Mouse (Mus musculus) lung, embryonic 15.5 days (tissue): ENCODE measurements at regions not wholly inside any gene's neighbourhood (a gene's known extent, or its start where the extent isn't known, plus 50 kb on each side); places are given as distances from the start of the nearest gene placed in this dataset.

Experiments used
- ATAC-seq: fragments of 200-750 bp; cut with Nextera tagmentation; 2 replicates; pipeline ENCODE4 v1.8.0; 2017; ENCODE audit warnings: moderate number of reproducible peaks, borderline replicate concordance; ENCODE audit not compliant: low FRiP score, low TSS enrichment; ENCODE audit errors: extremely low read depth
- H3K27ac ChIP-seq: fragments of 300-500 bp; sonication (generic); 2 replicates; pipeline ENCODE4 v1.5.1; 2015; ENCODE audit warnings: moderate library complexity, mild to moderate bottlenecking, inconsistent platforms
- H3K27me3 ChIP-seq: fragments of 300-500 bp; sonication (generic); 2 replicates; pipeline ENCODE4 v1.6.1; 2015; ENCODE audit warnings: inconsistent platforms
- H3K36me3 ChIP-seq: fragments of 300-500 bp; sonication (generic); 2 replicates; pipeline ENCODE4 v1.6.1; 2015; ENCODE audit warnings: inconsistent platforms
- H3K4me1 ChIP-seq: fragments of 300-500 bp; sonication (generic); 2 replicates; pipeline ENCODE4 v1.6.1; 2015; ENCODE audit warnings: inconsistent platforms
- H3K4me2 ChIP-seq: fragments of 300-500 bp; sonication (generic); 2 replicates; pipeline ENCODE4 v1.6.1; 2015; ENCODE audit warnings: inconsistent platforms, mild to moderate bottlenecking, moderate library complexity
- H3K4me3 ChIP-seq: fragments of 300-500 bp; sonication (generic); 2 replicates; pipeline ENCODE4 v1.5.1; 2015; ENCODE audit warnings: mild to moderate bottlenecking, inconsistent platforms
- H3K9ac ChIP-seq: fragments of 300-500 bp; sonication (generic); 2 replicates; pipeline ENCODE4 v1.6.1; 2015; ENCODE audit warnings: inconsistent platforms
- H3K9me3 ChIP-seq: fragments of 300-500 bp; sonication (generic); 2 replicates; pipeline ENCODE4 v1.6.1; 2016; ENCODE audit warnings: inconsistent platforms
- WGBS: fragments of 180-500 bp; shearing (Covaris S2); methylation state at CpG from one replicate; pipeline ENCODE4 v1.1.7; 2015; 5-methylcytosine and 5-hydroxymethylcytosine counted together

DNA sequence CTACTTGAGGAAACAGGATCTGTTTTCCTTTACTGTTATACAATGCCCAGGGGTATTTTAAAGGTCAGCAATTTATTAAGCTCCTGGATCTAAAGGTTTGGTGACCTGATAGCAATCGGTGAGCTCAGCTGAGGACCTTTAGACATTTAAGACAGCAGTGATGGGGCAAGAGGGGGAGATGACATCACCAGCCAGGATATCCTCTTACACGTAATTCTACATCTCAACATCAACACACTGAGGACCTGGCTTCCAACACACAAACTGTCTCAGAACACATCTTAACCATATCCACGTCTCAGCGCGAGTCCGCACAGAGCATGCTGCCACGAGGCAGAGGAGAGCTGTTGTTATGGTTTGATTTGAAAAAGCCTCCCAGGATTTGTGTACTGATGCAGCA, 69.2 kb downstream of the Nhlrc3 start:
- H3K9me3 ChIP-seq, result no peaks in the 10 kb centered on the region
- 72% methylated on average over 7 of the region's 7 CpGs for WGBS
- H3K36me3 ChIP-seq, result no peaks in the 10 kb centered on the region
- H3K4me1 ChIP-seq, result no peaks in the 10 kb centered on the region
- H3K9ac ChIP-seq, result no peak overlapping the region
- no peak overlapping the region for H3K27ac ChIP-seq
- no peaks in the 10 kb centered on the region for H3K27me3 ChIP-seq
- ATAC-seq, result no peak
- H3K4me2 ChIP-seq, result no peak overlapping the region
- H3K4me3 ChIP-seq, result no peak overlapping the region

DNA sequence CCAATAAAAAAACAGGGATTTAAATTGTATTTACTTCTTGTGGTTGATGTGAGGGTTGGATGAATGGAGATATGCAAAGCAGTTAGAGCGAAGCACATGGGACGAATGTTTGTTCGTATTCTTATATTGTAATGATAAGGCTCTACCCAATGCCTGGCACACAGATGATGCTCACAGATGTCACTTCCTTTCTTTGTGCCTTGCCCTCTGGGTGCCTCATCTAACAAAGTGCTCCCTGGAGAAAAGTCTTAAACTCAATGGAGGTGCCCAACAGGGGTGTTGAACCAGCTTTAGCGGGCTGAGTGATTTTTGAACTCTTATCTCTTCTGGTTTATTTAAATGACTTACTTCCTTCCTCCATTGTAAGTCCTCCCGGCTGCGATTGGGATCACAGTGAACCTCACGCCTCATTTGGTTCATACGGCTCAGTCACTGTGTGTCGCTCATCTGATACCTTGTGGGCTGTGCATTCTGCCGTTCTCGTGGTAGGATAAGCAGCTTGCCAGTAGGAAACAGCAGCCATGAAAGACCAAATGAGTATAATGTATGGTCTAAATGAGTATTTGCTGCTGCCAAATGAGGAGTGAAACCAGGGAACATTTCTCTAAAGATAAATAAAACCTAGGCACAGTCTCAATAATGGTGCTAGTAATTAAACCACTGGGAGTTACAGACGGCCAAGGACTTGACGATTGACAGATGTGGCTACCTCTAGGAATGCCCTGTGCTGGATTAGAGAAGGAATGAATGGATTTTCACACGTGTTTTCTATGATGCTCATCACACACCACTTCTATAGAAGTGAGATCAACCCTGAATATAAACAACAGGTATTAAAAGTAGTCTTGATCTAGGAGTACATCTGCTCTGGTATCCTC, 81.2 kb downstream of the Nhlrc3 start:
- Histone ChIP-seq H3K4me3 (no peak overlapping the region), H3K9ac (no peak overlapping the region), H3K4me1 (no peaks in the 10 kb centered on the region), H3K4me2 (no peak overlapping the region), H3K36me3 (no peaks in the 10 kb centered on the region), H3K27ac (no peak overlapping the region), H3K9me3 (no peaks in the 10 kb centered on the region), H3K27me3 (no peaks in the 10 kb centered on the region)
- ATAC-seq, result no peak
- 56% methylated on average over 14 of the region's 14 CpGs for WGBS

DNA sequence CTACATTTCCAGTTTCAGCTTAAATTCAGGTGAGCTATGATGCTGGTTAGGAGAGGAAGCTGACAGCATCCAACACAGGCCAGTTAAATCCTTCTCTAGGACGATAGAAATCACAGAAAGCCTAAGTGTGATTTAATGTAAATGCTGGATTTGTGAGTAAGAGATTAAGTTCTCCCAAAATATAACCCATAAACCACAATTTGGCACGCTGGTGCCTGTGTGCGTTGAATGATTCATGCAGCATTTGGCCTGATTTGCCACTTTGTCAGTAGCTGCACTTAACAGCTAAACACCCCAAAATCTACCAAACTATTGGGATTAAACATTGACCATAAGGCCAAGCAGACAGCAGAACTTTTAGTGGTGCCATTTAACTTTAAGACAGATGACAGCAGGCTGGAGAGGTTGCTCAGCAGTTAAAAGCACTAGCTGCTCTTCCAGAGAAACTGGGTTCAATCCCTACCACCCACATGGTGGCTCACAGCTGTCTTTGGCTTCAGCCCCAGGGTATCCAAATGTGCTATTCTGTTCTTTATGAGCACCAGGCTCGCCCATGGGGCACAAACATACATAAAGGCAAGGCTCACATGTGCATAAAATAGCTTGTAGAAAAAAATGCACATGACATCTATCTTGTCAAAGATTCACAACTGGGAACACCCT, 83.5 kb downstream of the Nhlrc3 start:
- no peak for ATAC-seq
- Histone ChIP-seq H3K27me3 (no peaks in the 10 kb centered on the region), H3K9ac (no peak overlapping the region), H3K27ac (no peak overlapping the region), H3K4me3 (no peak overlapping the region), H3K4me1 (no peaks in the 10 kb centered on the region), H3K36me3 (no peaks in the 10 kb centered on the region), H3K9me3 (no peaks in the 10 kb centered on the region), H3K4me2 (no peak overlapping the region)
- WGBS, result 64% methylated on average over 4 of the region's 4 CpGs

DNA sequence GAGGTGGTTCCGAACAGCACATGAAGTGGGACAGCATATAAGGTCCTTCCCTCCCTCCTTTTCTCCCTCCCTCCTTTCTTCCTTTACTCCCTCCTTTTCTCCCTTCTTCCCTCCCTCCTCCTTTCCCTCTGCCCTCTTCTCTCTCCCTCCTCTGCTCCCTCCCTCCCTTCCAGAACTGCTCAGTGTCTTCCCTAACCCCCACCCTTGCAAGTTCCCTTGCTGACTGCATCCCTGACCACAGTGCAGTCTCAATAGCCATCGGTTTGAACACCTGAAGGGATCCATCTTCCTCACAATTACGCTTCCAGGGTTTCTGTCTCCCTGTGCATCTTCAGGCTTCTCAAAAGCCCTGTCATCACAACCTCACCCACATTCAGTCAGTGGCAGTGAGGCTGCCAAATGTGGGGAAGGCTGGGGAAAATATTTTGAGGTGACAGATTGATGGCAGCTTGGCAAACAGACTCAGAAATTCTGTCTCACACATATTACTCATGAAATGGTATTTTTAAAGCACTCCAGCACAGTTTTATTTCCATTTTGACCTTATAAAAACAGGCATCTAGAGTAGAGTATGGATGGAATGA, 86.2 kb downstream of the Nhlrc3 start:
- WGBS, result 74% methylated on average over 3 of the region's 3 CpGs
- Histone ChIP-seq H3K4me1 (no peaks in the 10 kb centered on the region), H3K4me2 (no peak overlapping the region), H3K27ac (no peak overlapping the region), H3K4me3 (no peak overlapping the region), H3K9me3 (no peaks in the 10 kb centered on the region), H3K36me3 (no peaks in the 10 kb centered on the region), H3K27me3 (no peaks in the 10 kb centered on the region), H3K9ac (no peak overlapping the region)
- no peak for ATAC-seq

DNA sequence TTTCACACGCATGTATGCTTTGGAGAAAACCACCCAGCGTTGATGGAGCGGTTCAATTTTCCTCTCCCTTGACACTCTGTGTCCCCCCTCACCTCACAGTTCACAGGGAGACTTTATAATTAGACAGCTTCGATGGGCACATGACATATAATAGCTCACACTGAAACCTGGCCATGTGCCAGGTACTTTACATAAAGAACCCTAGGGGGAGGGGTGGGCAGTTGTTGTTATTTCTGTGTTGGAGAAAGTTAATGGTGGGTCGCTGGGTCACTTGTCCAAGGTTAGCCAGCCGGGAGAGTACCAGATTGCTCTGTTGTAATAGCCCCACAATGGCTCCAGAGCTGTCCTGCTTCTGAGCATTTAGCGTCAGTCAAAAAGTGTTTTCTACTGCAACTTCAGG, 90.2 kb downstream of the Nhlrc3 start:
- H3K4me2 ChIP-seq, result no peak overlapping the region
- 52% methylated on average over 7 of the region's 7 CpGs for WGBS
- H3K9me3 ChIP-seq, result peaks cover 4% of the 10 kb centered on the region; the same call in 1 of the 2 replicates
- no peak overlapping the region for H3K27ac ChIP-seq
- H3K9ac ChIP-seq, result no peak overlapping the region
- H3K4me1 ChIP-seq, result no peaks in the 10 kb centered on the region
- ATAC-seq, result no peak
- H3K36me3 ChIP-seq, result no peaks in the 10 kb centered on the region
- H3K4me3 ChIP-seq, result no peak overlapping the region
- no peaks in the 10 kb centered on the region for H3K27me3 ChIP-seq

DNA sequence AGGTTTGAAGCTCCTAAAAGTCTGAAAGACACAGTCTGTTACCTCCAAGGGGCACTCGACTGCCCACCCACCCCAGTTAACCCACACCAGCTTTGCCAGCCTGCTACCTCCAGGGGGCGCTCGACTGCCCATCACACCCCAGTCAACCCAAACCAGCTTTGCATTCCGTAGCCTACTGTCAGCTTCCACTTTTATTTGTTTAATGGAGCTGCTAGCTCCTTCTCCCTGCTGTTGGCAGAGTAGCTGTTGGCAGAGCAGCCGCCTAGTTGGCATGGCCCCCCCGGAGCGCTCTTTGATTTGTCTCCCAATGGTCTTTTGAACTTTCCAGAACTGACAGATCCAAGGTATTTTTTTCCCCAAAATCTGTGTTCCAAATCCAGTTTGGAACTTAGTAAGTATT, 91.2 kb downstream of the Nhlrc3 start:
- H3K4me3 ChIP-seq, result no peak overlapping the region
- peaks cover 4% of the 10 kb centered on the region; the same call in 1 of the 2 replicates for H3K9me3 ChIP-seq
- no peaks in the 10 kb centered on the region for H3K4me1 ChIP-seq
- H3K4me2 ChIP-seq, result no peak overlapping the region
- H3K36me3 ChIP-seq, result no peaks in the 10 kb centered on the region
- no peak overlapping the region for H3K27ac ChIP-seq
- no peak overlapping the region for H3K9ac ChIP-seq
- no peak for ATAC-seq
- 57% methylated on average over 7 of the region's 7 CpGs for WGBS
- no peaks in the 10 kb centered on the region for H3K27me3 ChIP-seq

DNA sequence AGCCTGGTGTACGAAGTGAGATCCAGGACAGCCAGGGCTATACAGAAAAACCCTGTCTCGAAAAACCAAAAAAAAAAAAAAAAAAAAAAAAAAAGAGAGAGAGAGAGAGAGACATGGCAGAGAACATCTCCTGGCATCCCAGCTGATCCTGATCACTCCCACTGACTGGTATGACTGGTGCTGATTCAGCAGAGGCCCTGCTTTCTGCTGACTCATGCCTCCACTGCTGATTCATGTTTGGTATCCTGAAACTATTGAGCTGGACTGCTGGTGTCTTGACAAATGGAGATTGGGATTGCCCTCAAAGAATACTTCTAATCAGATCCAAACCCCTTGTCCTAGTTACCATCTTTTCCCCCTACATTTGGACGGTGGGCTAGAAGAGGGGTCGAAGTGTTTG, 101.9 kb downstream of the Nhlrc3 start:
- no peak overlapping the region for H3K27ac ChIP-seq
- H3K36me3 ChIP-seq, result no peaks in the 10 kb centered on the region
- H3K4me1 ChIP-seq, result no peaks in the 10 kb centered on the region
- WGBS, result 66% methylated on average over 4 of the region's 4 CpGs
- no peak overlapping the region for H3K4me2 ChIP-seq
- no peaks in the 10 kb centered on the region for H3K27me3 ChIP-seq
- H3K9ac ChIP-seq, result no peak overlapping the region
- no peaks in the 10 kb centered on the region for H3K9me3 ChIP-seq
- H3K4me3 ChIP-seq, result no peak overlapping the region
- no peak for ATAC-seq

DNA sequence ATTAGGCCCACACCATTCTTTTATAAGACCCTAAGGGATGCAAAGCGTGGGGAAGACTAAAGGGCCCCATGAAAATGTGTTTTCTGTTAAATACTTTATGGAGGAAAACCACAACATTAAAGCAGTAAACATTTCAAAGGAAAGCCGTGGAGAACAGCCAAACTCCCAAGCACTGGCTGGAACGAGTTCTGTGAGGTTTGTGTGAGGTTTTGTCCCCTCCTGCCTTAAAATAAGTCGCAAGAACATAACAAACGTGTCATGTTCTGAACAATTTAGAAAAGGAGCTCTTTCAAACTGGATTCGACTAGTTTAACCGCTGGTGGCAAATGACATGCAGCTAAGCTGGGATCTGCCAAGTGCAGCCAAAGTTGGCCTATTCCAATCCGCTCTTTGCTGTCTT, 109.4 kb downstream of the Nhlrc3 start:
- no peak for ATAC-seq
- H3K36me3 ChIP-seq, result no peaks in the 10 kb centered on the region
- H3K4me2 ChIP-seq, result no peak overlapping the region
- H3K27ac ChIP-seq, result no peak overlapping the region
- H3K4me1 ChIP-seq, result no peaks in the 10 kb centered on the region
- H3K4me3 ChIP-seq, result no peak overlapping the region
- no peak overlapping the region for H3K9ac ChIP-seq
- H3K9me3 ChIP-seq, result no peaks in the 10 kb centered on the region
- WGBS, result 47% methylated on average over 8 of the region's 8 CpGs
- no peaks in the 10 kb centered on the region for H3K27me3 ChIP-seq

DNA sequence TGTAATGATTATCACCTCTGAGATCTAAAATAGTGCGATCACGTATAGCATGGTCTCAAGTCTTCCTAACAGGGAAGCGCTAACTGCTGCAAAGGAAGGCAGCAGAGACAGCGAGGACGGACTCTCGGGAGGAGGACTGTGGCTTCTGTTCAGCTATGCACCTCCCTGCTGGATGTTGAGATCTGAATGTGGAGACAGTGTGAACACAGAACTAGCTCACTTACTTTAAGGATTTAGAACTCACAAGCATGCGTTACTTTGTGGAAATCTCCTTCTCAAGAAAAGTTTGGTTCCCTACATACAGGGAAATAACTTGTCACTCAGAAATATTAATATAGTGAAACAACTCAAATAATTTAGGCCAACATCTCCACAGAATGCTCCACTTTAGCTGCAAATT, 109.8 kb downstream of the Nhlrc3 start:
- no peak overlapping the region for H3K4me3 ChIP-seq
- no peak overlapping the region for H3K4me2 ChIP-seq
- H3K9me3 ChIP-seq, result no peaks in the 10 kb centered on the region
- H3K4me1 ChIP-seq, result no peaks in the 10 kb centered on the region
- no peaks in the 10 kb centered on the region for H3K27me3 ChIP-seq
- no peak overlapping the region for H3K27ac ChIP-seq
- H3K36me3 ChIP-seq, result no peaks in the 10 kb centered on the region
- ATAC-seq, result no peak
- 79% methylated on average over 7 of the region's 7 CpGs for WGBS
- H3K9ac ChIP-seq, result no peak overlapping the region

DNA sequence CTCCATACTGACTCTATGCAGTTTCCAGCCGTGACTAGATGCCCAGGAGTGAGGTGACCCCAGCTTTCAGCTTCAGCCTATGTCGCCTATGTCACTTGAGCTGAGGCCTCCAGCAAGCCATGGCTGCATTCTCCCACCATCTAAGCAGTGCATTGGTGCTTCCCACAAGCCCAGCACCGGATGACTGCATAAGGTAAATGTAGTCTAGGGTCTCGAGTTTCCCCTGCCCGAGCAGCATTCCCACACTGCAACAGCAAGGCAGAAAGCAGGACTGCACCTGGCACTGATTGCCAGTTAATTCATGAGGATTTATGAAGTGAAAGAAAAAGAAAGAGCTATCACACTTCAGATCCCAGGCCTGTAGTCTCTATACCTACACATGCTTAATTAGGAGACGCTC, 119.5 kb downstream of the Nhlrc3 start:
- H3K4me3 ChIP-seq, result no peak overlapping the region
- H3K36me3 ChIP-seq, result no peaks in the 10 kb centered on the region
- no peak overlapping the region for H3K27ac ChIP-seq
- no peak for ATAC-seq
- no peak overlapping the region for H3K9ac ChIP-seq
- 66% methylated on average over 6 of the region's 6 CpGs for WGBS
- H3K27me3 ChIP-seq, result no peaks in the 10 kb centered on the region
- no peaks in the 10 kb centered on the region for H3K4me1 ChIP-seq
- H3K9me3 ChIP-seq, result no peaks in the 10 kb centered on the region
- H3K4me2 ChIP-seq, result no peak overlapping the region

DNA sequence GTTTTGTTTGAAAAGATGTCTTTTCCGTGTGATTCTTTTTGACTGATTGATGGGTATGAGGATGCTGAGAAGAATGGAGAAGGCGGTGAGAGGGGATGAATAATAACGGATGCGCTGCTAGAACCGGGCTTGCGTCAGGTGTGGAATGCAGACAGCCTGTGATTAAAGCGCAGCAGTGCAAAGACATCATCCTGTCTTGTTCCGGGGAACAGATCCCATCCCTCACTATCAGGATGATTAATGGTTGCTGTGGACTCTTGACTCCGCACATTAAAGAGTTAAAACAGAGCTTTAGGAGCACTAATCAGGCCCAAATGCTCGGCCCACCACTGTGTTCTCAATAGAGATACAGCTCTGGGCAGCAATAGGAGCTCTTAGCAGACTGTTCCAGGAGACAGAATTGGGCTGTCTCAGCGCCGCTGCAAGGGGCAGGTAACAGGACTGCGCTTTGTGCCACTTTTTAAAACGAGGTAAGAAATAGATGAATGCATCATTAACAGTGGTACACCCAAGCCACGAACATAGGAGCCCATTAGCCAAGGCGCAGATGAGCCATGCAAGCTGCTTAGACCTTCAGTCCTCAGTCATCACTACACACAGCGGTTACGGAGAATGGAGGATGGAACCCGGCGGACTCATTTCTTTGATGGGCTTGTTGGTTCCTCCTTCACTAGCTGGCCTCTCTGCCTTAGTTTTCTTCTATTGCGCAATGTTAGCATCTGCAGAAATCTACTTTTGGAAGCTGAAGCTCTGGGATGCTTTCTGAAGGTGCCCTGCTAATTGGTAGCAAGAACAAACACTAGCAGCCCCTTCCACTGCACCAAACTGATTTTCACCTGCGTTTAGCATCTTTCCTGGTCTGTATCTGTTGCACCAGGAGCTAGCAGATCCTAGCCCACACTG, 121.6 kb downstream of the Nhlrc3 start:
- Histone ChIP-seq H3K27ac (no peak overlapping the region), H3K9ac (no peak overlapping the region), H3K36me3 (no peaks in the 10 kb centered on the region), H3K4me3 (no peak overlapping the region), H3K27me3 (no peaks in the 10 kb centered on the region), H3K4me1 (no peaks in the 10 kb centered on the region), H3K4me2 (no peak overlapping the region), H3K9me3 (no peaks in the 10 kb centered on the region)
- ATAC-seq, result no peak
- WGBS, result 46% methylated on average over 22 of the region's 22 CpGs
